8 mouse cellular contexts compared by ENCODE assay signal in genomic region chr2:120402813-120403212, GRCm38 (mm10). TPM values are rescaled to one million over a fixed set of nuclear protein-coding genes. Genes with fewer than 3 reads are reported as not detected.
DNase-seq lines count a peak whose midpoint lies in the region; ATAC-seq and TF ChIP-seq lines count a peak whose summit lies in the region.

No protein-coding gene starts in this region.

- no peak overlapping the region for H3K9ac ChIP-seq in kidney, embryonic 15.5 days
- H3K9ac ChIP-seq in hindbrain, postnatal 0 days (replicated peaks; ENCODE audit: low read length): no peak overlapping the region
- H3K9ac ChIP-seq in midbrain, embryonic 16.5 days (ENCODE audit: low read depth, low read length): no peak overlapping the region; the same call in 1 of the 2 replicates

- H3K4me1 ChIP-seq in kidney, embryonic 15.5 days: peaks cover 17% of the 10 kb centered on the region
- peaks cover 4% of the 10 kb centered on the region for H3K4me1 ChIP-seq in bone marrow macrophage, adult 2 months (ENCODE audit: control insufficient read depth, insufficient read depth, low read length)
- H3K4me1 ChIP-seq in hindbrain, postnatal 0 days (ENCODE audit: insufficient read depth, low read length): peaks cover 8% of the 10 kb centered on the region; the same call in 1 of the 2 replicates
- peaks cover 21% of the 10 kb centered on the region for H3K4me1 ChIP-seq in midbrain, embryonic 16.5 days (ENCODE audit: control insufficient read depth, insufficient read depth, low read length)

- no peak for TF ChIP-seq CTCF in bone marrow macrophage, adult 2 months (IDR thresholded peaks at IDR 0.05; ENCODE audit: low read depth, low read length)
- TF ChIP-seq CTCF in hindbrain, postnatal 0 days (IDR thresholded peaks at IDR 0.05; ENCODE audit: low read depth): no peak

- ATAC-seq in kidney, embryonic 15.5 days (replicated peaks; ENCODE audit: low FRiP score): no peak
- ATAC-seq in hindbrain, postnatal 0 days: no peak
- no peak for ATAC-seq in midbrain, embryonic 16.5 days

- no peaks in the 10 kb centered on the region for H3K9me3 ChIP-seq in kidney, embryonic 15.5 days (replicated peaks)
- no peaks in the 10 kb centered on the region for H3K9me3 ChIP-seq in hindbrain, postnatal 0 days (ENCODE audit: low read length)
- H3K9me3 ChIP-seq in midbrain, embryonic 16.5 days (replicated peaks; ENCODE audit: control insufficient read depth, low read length, poor library complexity, severe bottlenecking): no peaks in the 10 kb centered on the region

- TF ChIP-seq POLR2A in bone marrow macrophage, adult 2 months (IDR thresholded peaks at IDR 0.05; ENCODE audit: borderline replicate concordance, low read depth, low read length): no peak

- no peak overlapping the region for H3K27ac ChIP-seq in kidney, embryonic 15.5 days
- no peak overlapping the region for H3K27ac ChIP-seq in bone marrow macrophage, adult 2 months (ENCODE audit: insufficient read depth, low read depth, low read length)
- no peak overlapping the region for H3K27ac ChIP-seq in hindbrain, postnatal 0 days
- no peak overlapping the region for H3K27ac ChIP-seq in midbrain, embryonic 16.5 days (ENCODE audit: low read length)

- 26% methylated on average over 3 of the region's 3 CpGs for WGBS in kidney, embryonic 15.5 days
- 52% methylated on average over 3 of the region's 3 CpGs for WGBS in hindbrain, postnatal 0 days
- WGBS in midbrain, embryonic 16.5 days: 62% methylated on average over 3 of the region's 3 CpGs

- peak overlapping the region; percentile 80 for H3K4me2 ChIP-seq in kidney, embryonic 15.5 days
- H3K4me2 ChIP-seq in hindbrain, postnatal 0 days (ENCODE audit: low read depth, low read length): peak overlapping the region; percentile 89
- H3K4me2 ChIP-seq in midbrain, embryonic 16.5 days (ENCODE audit: low read length): peak overlapping the region; percentile 69

- H3K36me3 ChIP-seq in kidney, embryonic 15.5 days: peaks cover 14% of the 10 kb centered on the region
- H3K36me3 ChIP-seq in hindbrain, postnatal 0 days (ENCODE audit: insufficient read depth, low read length): no peaks in the 10 kb centered on the region
- H3K36me3 ChIP-seq in midbrain, embryonic 16.5 days (ENCODE audit: control insufficient read depth, insufficient read depth, low read length): no peaks in the 10 kb centered on the region

- DNase-seq in kidney, adult 11 months: no peak
- DNase-seq in hindbrain, postnatal 0 days (ENCODE audit: low spot score): no peak
- DNase-seq in natural killer cell, adult 2 months (ENCODE audit: low spot score in 2 of 2): no peak
- DNase-seq in thymus, postnatal 36 days: no peak
- DNase-seq in layer of hippocampus, adult 9-11 months: no peak

- peak overlapping the region; percentile 89 for H3K4me3 ChIP-seq in kidney, embryonic 15.5 days (replicated peaks)
- peak overlapping the region; percentile 20; the same call in 1 of the 2 replicates for H3K4me3 ChIP-seq in bone marrow macrophage, adult 2 months (ENCODE audit: insufficient read depth, low read length)
- H3K4me3 ChIP-seq in hindbrain, postnatal 0 days (ENCODE audit: low read length): peak overlapping the region; percentile 76
- H3K4me3 ChIP-seq in midbrain, embryonic 16.5 days (ENCODE audit: low read depth, low read length): peak overlapping the region; percentile 88; the same call in 1 of the 2 replicates

- no peaks in the 10 kb centered on the region for H3K27me3 ChIP-seq in kidney, embryonic 15.5 days
- no peaks in the 10 kb centered on the region for H3K27me3 ChIP-seq in hindbrain, postnatal 0 days (ENCODE audit: insufficient read depth, low read length)
- no peaks in the 10 kb centered on the region for H3K27me3 ChIP-seq in midbrain, embryonic 16.5 days (ENCODE audit: control insufficient read depth, insufficient read depth, low read depth, low read length)

RNA-seq across cellular contexts. Expression of gene Ganc, which starts 0.9 kb away (rescaled TPM):
- 10.7 and 10.8 TPM in 2 replicates for polyA plus RNA-seq in kidney, embryonic 15.5 days (2015; fragmentation: Nextera tagmentation; extraction: Ambion mirVana)
- polyA plus RNA-seq in bone marrow macrophage, adult 2 months (2012; ENCODE audit: insufficient read depth, insufficient read length, missing spikeins): 10.4 and 15.5 TPM in 2 replicates
- 7.5 and 10.5 TPM in 2 replicates for total RNA-seq in hindbrain, postnatal 0 days (2014; rRNA removed)
- polyA plus RNA-seq in hindbrain, postnatal 0 days (2015; fragmentation: Nextera tagmentation; extraction: Ambion mirVana): 8.2 and 9.1 TPM in 2 replicates
- polyA plus RNA-seq in midbrain, embryonic 16.5 days (2015; fragmentation: Nextera tagmentation; extraction: Ambion mirVana): 8.6 and 9.8 TPM in 2 replicates

RNA-seq across cellular contexts. Expression of gene Tmem87a, which starts 1.1 kb away (rescaled TPM):
- polyA plus RNA-seq in kidney, embryonic 15.5 days (2015; fragmentation: Nextera tagmentation; extraction: Ambion mirVana): 9.4 and 10.8 TPM in 2 replicates
- 35.3 and 37.1 TPM in 2 replicates for polyA plus RNA-seq in bone marrow macrophage, adult 2 months (2012; ENCODE audit: insufficient read depth, insufficient read length, missing spikeins)
- total RNA-seq in hindbrain, postnatal 0 days (2014; rRNA removed): 23.2 and 25.0 TPM in 2 replicates
- polyA plus RNA-seq in hindbrain, postnatal 0 days (2015; fragmentation: Nextera tagmentation; extraction: Ambion mirVana): 7.4 and 7.9 TPM in 2 replicates
- polyA plus RNA-seq in midbrain, embryonic 16.5 days (2015; fragmentation: Nextera tagmentation; extraction: Ambion mirVana): 5.6 and 6.8 TPM in 2 replicates

RNA-seq across cellular contexts. Expression of gene Vps39, which starts 49.9 kb away (rescaled TPM):
- polyA plus RNA-seq in kidney, embryonic 15.5 days (2015; fragmentation: Nextera tagmentation; extraction: Ambion mirVana): 17.5 and 19.7 TPM in 2 replicates
- polyA plus RNA-seq in bone marrow macrophage, adult 2 months (2012; ENCODE audit: insufficient read depth, insufficient read length, missing spikeins): 61.7 and 72.9 TPM in 2 replicates
- 47.9 and 67.4 TPM in 2 replicates for total RNA-seq in hindbrain, postnatal 0 days (2014; rRNA removed)
- polyA plus RNA-seq in hindbrain, postnatal 0 days (2015; fragmentation: Nextera tagmentation; extraction: Ambion mirVana): 31.9 and 32.2 TPM in 2 replicates
- polyA plus RNA-seq in midbrain, embryonic 16.5 days (2015; fragmentation: Nextera tagmentation; extraction: Ambion mirVana): 48.9 and 49.2 TPM in 2 replicates

RNA-seq across cellular contexts. Expression of gene Capn3, which starts 53.0 kb away (rescaled TPM):
- polyA plus RNA-seq in kidney, embryonic 15.5 days (2015; fragmentation: Nextera tagmentation; extraction: Ambion mirVana): 1.8 and 2.2 TPM in 2 replicates
- 0.45 TPM in 1 of 2 replicates, not detected in the other for polyA plus RNA-seq in bone marrow macrophage, adult 2 months (2012; ENCODE audit: insufficient read depth, insufficient read length, missing spikeins)
- 0.42 and 5.5 TPM in 2 replicates for total RNA-seq in hindbrain, postnatal 0 days (2014; rRNA removed)
- 1.2 TPM in 2 replicates for polyA plus RNA-seq in hindbrain, postnatal 0 days (2015; fragmentation: Nextera tagmentation; extraction: Ambion mirVana)
- 0.53 and 1.1 TPM in 2 replicates for polyA plus RNA-seq in midbrain, embryonic 16.5 days (2015; fragmentation: Nextera tagmentation; extraction: Ambion mirVana)

Comparison
In these comparisons a context has a peak if more than half of its experiments do, and no peak if none do; other contexts are left out.
1. H3K4me3 ChIP-seq: peak in every context shown above with its lines; median percentile 89 in kidney, embryonic 15.5 days; 88 in midbrain, embryonic 16.5 days; 76 in hindbrain, postnatal 0 days; 20 in bone marrow macrophage, adult 2 months.